Mouse (Mus musculus) lung, embryonic 16.5 days (tissue): ENCODE measurements at regions not wholly inside any gene's neighbourhood (a gene's known extent, or its start where the extent isn't known, plus 50 kb on each side); places are given as distances from the start of the nearest gene placed in this dataset.

ENCODE experiments used
- ATAC-seq: fragments of 200-750 bp; cut with Nextera tagmentation; 2 replicates; pipeline ENCODE4 v1.8.0; 2017; ENCODE audit warnings: low read depth, mild to moderate bottlenecking, moderate library complexity
- H3K27ac ChIP-seq: fragments of 300-500 bp; sonication (generic); 2 replicates; pipeline ENCODE4 v1.5.1; 2014; ENCODE audit warnings: mild to moderate bottlenecking, control low read depth, low read length
- H3K27me3 ChIP-seq: fragments of 300-500 bp; sonication (generic); 2 replicates; pipeline ENCODE4 v1.6.1; 2014; ENCODE audit warnings: low read depth, low read length, mixed read lengths; ENCODE audit not compliant: control insufficient read depth, insufficient read depth
- H3K36me3 ChIP-seq: fragments of 300-500 bp; sonication (generic); 2 replicates; pipeline ENCODE4 v1.6.1; 2014; ENCODE audit warnings: low read length; ENCODE audit not compliant: control insufficient read depth, insufficient read depth
- H3K4me1 ChIP-seq: fragments of 300-500 bp; sonication (generic); replicated peaks from 2 replicates; pipeline ENCODE4 v1.6.1; 2014; ENCODE audit warnings: low read length, mixed read lengths; ENCODE audit not compliant: control insufficient read depth, insufficient read depth
- H3K4me2 ChIP-seq: fragments of 300-500 bp; sonication (generic); 2 replicates; pipeline ENCODE4 v1.6.1; 2014; ENCODE audit warnings: low read depth, low read length, control low read depth
- H3K4me3 ChIP-seq: fragments of 300-500 bp; sonication (generic); 2 replicates; pipeline ENCODE4 v1.5.1; 2014; ENCODE audit warnings: mild to moderate bottlenecking, low read length, control low read depth
- H3K9ac ChIP-seq: fragments of 300-500 bp; sonication (generic); 2 replicates; pipeline ENCODE4 v1.6.1; 2014; ENCODE audit warnings: low read length, control low read depth
- H3K9me3 ChIP-seq: fragments of 300-500 bp; sonication (generic); 2 replicates; pipeline ENCODE4 v1.6.1; 2016; ENCODE audit warnings: low read length; ENCODE audit not compliant: control insufficient read depth
- WGBS: fragments of 180-500 bp; shearing (Covaris S2); extraction: QIAGEN DNeasy Blood & Tissue Kit; methylation state at CpG from one replicate; pipeline ENCODE4 v1.1.7; 2014; 5-methylcytosine and 5-hydroxymethylcytosine counted together

GRCm38 (mm10) chr10:87639339-87639738 lies 117.7 kb downstream of the Pah start:
- Histone ChIP-seq H3K36me3 (no peaks in the 10 kb centered on the region), H3K4me2 (no peak overlapping the region), H3K4me3 (no peak overlapping the region), H3K9me3 (no peaks in the 10 kb centered on the region), H3K27ac (no peak overlapping the region), H3K9ac (no peak overlapping the region), H3K27me3 (no peaks in the 10 kb centered on the region), H3K4me1 (no peaks in the 10 kb centered on the region)
- no peak for ATAC-seq
- WGBS, result 69% methylated on average over 2 of the region's 2 CpGs

GRCm38 (mm10) chr10:87649091-87649490 lies 127.5 kb downstream of the Pah start:
- Histone ChIP-seq H3K9ac (no peak overlapping the region), H3K4me2 (no peak overlapping the region), H3K27me3 (no peaks in the 10 kb centered on the region), H3K9me3 (no peaks in the 10 kb centered on the region), H3K36me3 (no peaks in the 10 kb centered on the region), H3K4me1 (no peaks in the 10 kb centered on the region), H3K4me3 (no peak overlapping the region), H3K27ac (no peak overlapping the region)
- no peak for ATAC-seq
- WGBS, result 12% methylated on average over 1 of the region's 1 CpGs

GRCm38 (mm10) chr10:87652139-87652740 lies 130.6 kb downstream of the Pah start:
- Histone ChIP-seq H3K9ac (no peak overlapping the region), H3K4me3 (no peak overlapping the region), H3K27me3 (no peaks in the 10 kb centered on the region), H3K36me3 (no peaks in the 10 kb centered on the region), H3K4me2 (no peak overlapping the region), H3K4me1 (no peaks in the 10 kb centered on the region), H3K9me3 (no peaks in the 10 kb centered on the region), H3K27ac (no peak overlapping the region)
- ATAC-seq, result no peak
- 63% methylated on average over 8 of the region's 8 CpGs for WGBS

GRCm38 (mm10) chr10:87654112-87654511 lies 132.5 kb downstream of the Pah start:
- WGBS, result 69% methylated on average over 4 of the region's 4 CpGs
- no peak for ATAC-seq

GRCm38 (mm10) chr10:87666020-87666718 lies 144.6 kb downstream of the Pah start:
- no peak overlapping the region for H3K4me2 ChIP-seq
- H3K27me3 ChIP-seq, result no peaks in the 10 kb centered on the region
- H3K4me1 ChIP-seq, result no peaks in the 10 kb centered on the region
- H3K4me3 ChIP-seq, result no peak overlapping the region
- no peak overlapping the region for H3K27ac ChIP-seq
- 70% methylated on average over 9 of the region's 9 CpGs for WGBS
- no peak overlapping the region for H3K9ac ChIP-seq
- no peak for ATAC-seq
- H3K9me3 ChIP-seq, result no peaks in the 10 kb centered on the region
- no peaks in the 10 kb centered on the region for H3K36me3 ChIP-seq

More at GRCm38 (mm10) chr10:87654112-87654511, 132.5 kb downstream of the Pah start:
- Histone ChIP-seq H3K27me3 (no peaks in the 10 kb centered on the region), H3K4me1 (no peaks in the 10 kb centered on the region), H3K9ac (no peak overlapping the region), H3K36me3 (no peaks in the 10 kb centered on the region), H3K4me3 (no peak overlapping the region), H3K4me2 (no peak overlapping the region), H3K27ac (no peak overlapping the region), H3K9me3 (no peaks in the 10 kb centered on the region)

GRCm38 (mm10) chr10:87666719-87667387 lies 145.3 kb downstream of the Pah start:
- H3K4me2 ChIP-seq, result no peak overlapping the region
- H3K9me3 ChIP-seq, result no peaks in the 10 kb centered on the region
- 63% methylated on average over 7 of the region's 7 CpGs for WGBS
- H3K36me3 ChIP-seq, result no peaks in the 10 kb centered on the region
- H3K9ac ChIP-seq, result no peak overlapping the region
- ATAC-seq, result no peak
- no peak overlapping the region for H3K27ac ChIP-seq
- H3K4me3 ChIP-seq, result no peak overlapping the region
- H3K27me3 ChIP-seq, result no peaks in the 10 kb centered on the region
- no peaks in the 10 kb centered on the region for H3K4me1 ChIP-seq

GRCm38 (mm10) chr10:87667651-87668140 lies 146.1 kb downstream of the Pah start:
- Histone ChIP-seq H3K27ac (no peak overlapping the region), H3K4me2 (no peak overlapping the region), H3K36me3 (no peaks in the 10 kb centered on the region), H3K9ac (no peak overlapping the region), H3K27me3 (no peaks in the 10 kb centered on the region), H3K9me3 (no peaks in the 10 kb centered on the region), H3K4me1 (no peaks in the 10 kb centered on the region), H3K4me3 (no peak overlapping the region)
- peak; percentile 49; the same call in 1 of the 2 replicates for ATAC-seq
- WGBS, result 62% methylated on average over 10 of the region's 10 CpGs

GRCm38 (mm10) chr10:87674740-87675420 lies 153.3 kb downstream of the Pah start:
- Histone ChIP-seq H3K4me1 (no peaks in the 10 kb centered on the region), H3K9me3 (no peaks in the 10 kb centered on the region), H3K27me3 (no peaks in the 10 kb centered on the region), H3K9ac (no peak overlapping the region), H3K36me3 (no peaks in the 10 kb centered on the region), H3K4me2 (no peak overlapping the region), H3K4me3 (no peak overlapping the region), H3K27ac (no peak overlapping the region)
- no peak for ATAC-seq
- WGBS, result 61% methylated on average over 5 of the region's 5 CpGs
